Mouse (Mus musculus) heart, embryonic 16.5 days (tissue): ENCODE results near the gene Igsf9. TPM values are rescaled to one million over a fixed set of nuclear protein-coding genes. Genes with fewer than 3 reads are reported as not detected.

Experiments
- ATAC-seq: fragments of 200-750 bp; cut with Nextera tagmentation; replicated peaks from 2 replicates; pipeline ENCODE4 v1.8.0; 2017; ENCODE audit warnings: moderate number of reproducible peaks; ENCODE audit not compliant: insufficient read depth, low FRiP score; ENCODE audit errors: extremely low read depth
- H3K27ac ChIP-seq: fragments of 300-500 bp; sonication (generic); 2 replicates; pipeline ENCODE4 v1.5.1; 2014; ENCODE audit warnings: mild to moderate bottlenecking, low read length, control low read depth, moderate library complexity
- H3K27me3 ChIP-seq: fragments of 300-500 bp; sonication (generic); 2 replicates; pipeline ENCODE4 v1.6.1; 2014; ENCODE audit warnings: low read length, mixed read lengths; ENCODE audit not compliant: control insufficient read depth, insufficient read depth
- H3K36me3 ChIP-seq: fragments of 300-500 bp; sonication (generic); 2 replicates; pipeline ENCODE4 v1.6.1; 2014; ENCODE audit not compliant: control insufficient read depth, insufficient read depth
- H3K4me1 ChIP-seq: fragments of 300-500 bp; sonication (generic); 2 replicates; pipeline ENCODE4 v1.6.1; 2014; ENCODE audit warnings: low read length, mixed read lengths; ENCODE audit not compliant: control insufficient read depth, insufficient read depth
- H3K4me2 ChIP-seq: fragments of 300-500 bp; sonication (generic); 2 replicates; pipeline ENCODE4 v1.6.1; 2014; ENCODE audit warnings: low read depth, mild to moderate bottlenecking, control low read depth, low read length
- H3K4me3 ChIP-seq: fragments of 300-500 bp; sonication (generic); 2 replicates; pipeline ENCODE4 v1.5.1; 2014; ENCODE audit warnings: mild to moderate bottlenecking, control low read depth, low read length
- H3K9ac ChIP-seq: fragments of 300-500 bp; sonication (generic); 2 replicates; pipeline ENCODE4 v1.6.1; 2014; ENCODE audit warnings: low read length, control low read depth
- H3K9me3 ChIP-seq: fragments of 300-500 bp; sonication (generic); replicated peaks from 2 replicates; pipeline ENCODE4 v1.6.1; 2016; ENCODE audit warnings: low read length; ENCODE audit not compliant: control insufficient read depth
- WGBS: fragments of 180-500 bp; shearing (Covaris S2); extraction: QIAGEN DNeasy Blood & Tissue Kit; methylation state at CpG from one replicate; pipeline ENCODE4 v1.1.7; 2014; 5-methylcytosine and 5-hydroxymethylcytosine counted together
- polyA plus RNA-seq: library from polyadenylated mRNA; unstranded; fragments of >200 nt; fragmentation: Nextera tagmentation; extraction: Ambion mirVana; gene quantifications from 2 replicates; pipeline ENCODE4 v1.2.1, GENCODE M21; 2015

Gene Igsf9
- polyA plus RNA-seq, 1 experiment from 2014 or later = 3.3 TPM

GRCm38 (mm10) chr1:172507001-172507400, 25.4 kb downstream of the Igsf9 start:
- WGBS = 49% methylated on average over 5 of the region's 5 CpGs
- H3K9me3 ChIP-seq = no peaks in the 10 kb centered on the region
- no peak overlapping the region for H3K4me3 ChIP-seq

GRCm38 (mm10) chr1:172507701-172508100, 26.1 kb downstream of the Igsf9 start:
- Histone ChIP-seq H3K9ac (no peak overlapping the region), H3K4me3 (no peak overlapping the region), H3K4me1 (peaks cover 34% of the 10 kb centered on the region), H3K4me2 (no peak overlapping the region), H3K27me3 (no peaks in the 10 kb centered on the region), H3K27ac (peak overlapping the region; percentile 25; the same call in 1 of the 2 replicates), H3K9me3 (no peaks in the 10 kb centered on the region), H3K36me3 (peaks cover 34% of the 10 kb centered on the region)
- 83% methylated on average over 3 of the region's 3 CpGs for WGBS
- no peak for ATAC-seq

More at GRCm38 (mm10) chr1:172507001-172507400, 25.4 kb downstream of the Igsf9 start:
- H3K27ac ChIP-seq = peak overlapping the region; percentile 34; the same call in 1 of the 2 replicates
- peaks cover 38% of the 10 kb centered on the region for H3K4me1 ChIP-seq
- H3K36me3 ChIP-seq = peaks cover 34% of the 10 kb centered on the region
- no peak for ATAC-seq
- no peaks in the 10 kb centered on the region for H3K27me3 ChIP-seq
- H3K4me2 ChIP-seq = no peak overlapping the region
- no peak overlapping the region for H3K9ac ChIP-seq

- 24% methylated on average over 2 of the region's 2 CpGs for WGBS
- H3K9ac ChIP-seq = no peak overlapping the region
- H3K4me3 ChIP-seq = no peak overlapping the region
- H3K4me1 ChIP-seq = peaks cover 34% of the 10 kb centered on the region
- peak overlapping the region; percentile 56 for H3K27ac ChIP-seq
- no peaks in the 10 kb centered on the region for H3K27me3 ChIP-seq
- H3K4me2 ChIP-seq = no peak overlapping the region
- ATAC-seq = 0 out of 2 replicates have a peak, but pooled peaks have one; percentile 8
- no peaks in the 10 kb centered on the region for H3K9me3 ChIP-seq
- H3K36me3 ChIP-seq = peaks cover 34% of the 10 kb centered on the region
Observed at GRCm38 (mm10) chr1:172508172-172508571, 26.6 kb downstream of the Igsf9 start.

- Histone ChIP-seq H3K4me1 (peaks cover 32% of the 10 kb centered on the region), H3K9me3 (no peaks in the 10 kb centered on the region), H3K4me3 (no peak overlapping the region), H3K9ac (no peak overlapping the region), H3K27ac (no peak overlapping the region), H3K4me2 (no peak overlapping the region), H3K27me3 (no peaks in the 10 kb centered on the region), H3K36me3 (peaks cover 34% of the 10 kb centered on the region)
- ATAC-seq = no peak
- WGBS = 68% methylated on average over 5 of the region's 5 CpGs
Observed at GRCm38 (mm10) chr1:172509235-172509634, 27.6 kb downstream of the Igsf9 start.

GRCm38 (mm10) chr1:172509983-172510382, 28.4 kb downstream of the Igsf9 start:
- Histone ChIP-seq H3K4me1 (peaks cover 29% of the 10 kb centered on the region), H3K9me3 (no peaks in the 10 kb centered on the region), H3K9ac (no peak overlapping the region), H3K4me3 (no peak overlapping the region), H3K27me3 (no peaks in the 10 kb centered on the region), H3K27ac (peak overlapping the region; percentile 42; the same call in 1 of the 2 replicates), H3K4me2 (no peak overlapping the region), H3K36me3 (peaks cover 31% of the 10 kb centered on the region)
- ATAC-seq = no peak
- WGBS = 49% methylated on average over 8 of the region's 8 CpGs

GRCm38 (mm10) chr1:172510421-172510972, 28.9 kb downstream of the Igsf9 start:
- no peaks in the 10 kb centered on the region for H3K27me3 ChIP-seq
- H3K9me3 ChIP-seq = no peaks in the 10 kb centered on the region
- H3K9ac ChIP-seq = no peak overlapping the region
- H3K36me3 ChIP-seq = peaks cover 26% of the 10 kb centered on the region
- H3K4me1 ChIP-seq = peaks cover 27% of the 10 kb centered on the region
- 41% methylated on average over 13 of the region's 13 CpGs for WGBS
- ATAC-seq = no peak
- H3K4me3 ChIP-seq = no peak overlapping the region
- H3K4me2 ChIP-seq = no peak overlapping the region
- 0 out of 2 replicates have a peak overlapping the region, but pooled peaks have one; percentile 29 for H3K27ac ChIP-seq

GRCm38 (mm10) chr1:172512962-172513361, 31.4 kb downstream of the Igsf9 start:
- WGBS = 24% methylated on average over 13 of the region's 13 CpGs
- H3K4me1 ChIP-seq = peaks cover 24% of the 10 kb centered on the region
- peak overlapping the region; percentile 78 for H3K27ac ChIP-seq
- H3K27me3 ChIP-seq = no peaks in the 10 kb centered on the region
- peak overlapping the region; percentile 48 for H3K4me2 ChIP-seq
- peak overlapping the region; percentile 50 for H3K9ac ChIP-seq
- peak; percentile 30 for ATAC-seq
- peak overlapping the region; percentile 17; the same call in 1 of the 2 replicates for H3K4me3 ChIP-seq
- 0 out of 2 replicates have a peak, but pooled peaks cover 2% of the 10 kb centered on the region for H3K36me3 ChIP-seq
- H3K9me3 ChIP-seq = peaks cover 4% of the 10 kb centered on the region; the same call in 1 of the 2 replicates

- peak overlapping the region; percentile 17; the same call in 1 of the 2 replicates for H3K4me3 ChIP-seq
- H3K9me3 ChIP-seq = peaks cover 6% of the 10 kb centered on the region; the same call in 1 of the 2 replicates
- H3K4me2 ChIP-seq = peak overlapping the region; percentile 48
- ATAC-seq = peak; percentile 77
- WGBS = 32% methylated on average over 17 of the region's 17 CpGs
- no peaks in the 10 kb centered on the region for H3K27me3 ChIP-seq
- no peaks in the 10 kb centered on the region for H3K36me3 ChIP-seq
- peak overlapping the region; percentile 78 for H3K27ac ChIP-seq
- H3K4me1 ChIP-seq = peaks cover 23% of the 10 kb centered on the region
- H3K9ac ChIP-seq = peak overlapping the region; percentile 50
Observed at GRCm38 (mm10) chr1:172513525-172514212, 32.1 kb downstream of the Igsf9 start.

GRCm38 (mm10) chr1:172514213-172514529, 32.6 kb downstream of the Igsf9 start:
- Histone ChIP-seq H3K9me3 (peaks cover 6% of the 10 kb centered on the region; the same call in 1 of the 2 replicates), H3K4me3 (no peak overlapping the region), H3K27ac (peak overlapping the region; percentile 78), H3K9ac (no peak overlapping the region), H3K4me2 (peak overlapping the region; percentile 48; the same call in 1 of the 2 replicates), H3K27me3 (no peaks in the 10 kb centered on the region), H3K4me1 (peaks cover 23% of the 10 kb centered on the region), H3K36me3 (no peaks in the 10 kb centered on the region)
- WGBS = 56% methylated on average over 4 of the region's 4 CpGs
- 0 out of 2 replicates have a peak, but pooled peaks have one; percentile 1 for ATAC-seq
